8 mouse cellular contexts compared by ENCODE assay signal in the genomic region with DNA sequence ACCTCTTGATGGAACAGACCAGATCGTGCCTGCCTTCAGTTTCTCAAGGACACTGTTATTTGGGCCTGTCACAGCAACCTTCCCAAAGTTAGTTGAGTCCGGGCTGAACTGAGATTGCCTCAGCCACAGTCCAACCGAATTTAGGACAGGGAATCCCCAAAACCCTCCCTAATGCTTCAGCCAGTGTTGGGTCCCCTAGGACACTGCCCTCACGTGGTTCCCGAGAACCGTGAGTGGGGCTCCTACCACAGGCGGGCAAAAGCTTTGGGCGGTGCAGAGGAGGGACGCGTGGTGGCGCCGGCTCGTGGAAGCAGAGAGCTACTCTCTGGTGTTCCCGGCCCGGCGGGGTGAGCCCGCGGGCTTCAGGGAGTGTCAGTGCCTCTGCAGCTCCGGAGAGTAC. TPM values are rescaled to one million over a fixed set of nuclear protein-coding genes. Genes with fewer than 3 reads are reported as not detected.
A peak's percentile ranks its signal among the peaks of the same experiment; 100 is the strongest.
DNase-seq lines count a peak whose midpoint lies in the region; ATAC-seq and TF ChIP-seq lines count a peak whose summit lies in the region.

No protein-coding gene starts in this region.

- peaks cover 42% of the 10 kb centered on the region for H3K27me3 ChIP-seq in E14TG2a.4 (ENCODE audit: insufficient read depth, low read length)
- peaks cover 12% of the 10 kb centered on the region for H3K27me3 ChIP-seq in forebrain, embryonic 11.5 days (ENCODE audit: control insufficient read depth, insufficient read depth, low read length)
- H3K27me3 ChIP-seq in heart, embryonic 12.5 days (replicated peaks) = peaks cover 8% of the 10 kb centered on the region; the same call in 1 of the 2 replicates
- H3K27me3 ChIP-seq in liver, postnatal 0 days (ENCODE audit: insufficient read depth, low read length) = peaks cover 30% of the 10 kb centered on the region

- no peak overlapping the region for H3K9ac ChIP-seq in forebrain, embryonic 11.5 days (ENCODE audit: low read length)
- H3K9ac ChIP-seq in heart, embryonic 12.5 days = peak overlapping the region; percentile 78; the same call in 1 of the 2 replicates
- no peak overlapping the region for H3K9ac ChIP-seq in liver, postnatal 0 days (replicated peaks)

- no peak for TF ChIP-seq EP300 in liver, postnatal 0 days (IDR thresholded peaks at IDR 0.05; ENCODE audit: low read depth)

- TF ChIP-seq CTCF in E14TG2a.4 (conservative IDR thresholded peaks at IDR 0.05; ENCODE audit: low read length) = no peak
- 0 out of 2 replicates have a peak, but pooled peaks have one; percentile 19 for TF ChIP-seq CTCF in liver, postnatal 0 days (IDR thresholded peaks at IDR 0.05; ENCODE audit: low read depth)
- TF ChIP-seq CTCF in olfactory bulb, adult 2 months (IDR thresholded peaks at IDR 0.05; ENCODE audit: insufficient read depth, low read depth, low read length) = peak; percentile 54; the same call in 1 of the 2 replicates

- no peaks in the 10 kb centered on the region for H3K9me3 ChIP-seq in E14TG2a.4 (ENCODE audit: low read length)
- no peaks in the 10 kb centered on the region for H3K9me3 ChIP-seq in forebrain, embryonic 11.5 days (ENCODE audit: control insufficient read depth, low read length)
- no peaks in the 10 kb centered on the region for H3K9me3 ChIP-seq in heart, embryonic 12.5 days (replicated peaks)
- H3K9me3 ChIP-seq in liver, postnatal 0 days (ENCODE audit: low read length) = no peaks in the 10 kb centered on the region

- peak; percentile 73 for DNase-seq in forebrain, embryonic 11.5 days (ENCODE audit: low spot score)
- DNase-seq in kidney, adult 9 months = peak; percentile 60
- peak; percentile 16 for DNase-seq in liver, postnatal 0 days
- no peak for DNase-seq in B cell, adult 2 months

- peak overlapping the region; percentile 97 for H3K4me2 ChIP-seq in forebrain, embryonic 11.5 days (ENCODE audit: low read depth, low read length, severe bottlenecking)
- H3K4me2 ChIP-seq in heart, embryonic 12.5 days = peak overlapping the region; percentile 100
- H3K4me2 ChIP-seq in liver, postnatal 0 days (ENCODE audit: low read depth, low read length) = no peak overlapping the region

- no peak overlapping the region for H3K27ac ChIP-seq in forebrain, embryonic 11.5 days (ENCODE audit: low read depth, low read length)
- H3K27ac ChIP-seq in heart, embryonic 12.5 days (ENCODE audit: poor library complexity, severe bottlenecking) = no peak overlapping the region
- H3K27ac ChIP-seq in liver, postnatal 0 days (ENCODE audit: low read depth) = no peak overlapping the region
- H3K27ac ChIP-seq in olfactory bulb, adult 2 months (ENCODE audit: insufficient read depth, low read depth, low read length) = no peak overlapping the region

- H3K36me3 ChIP-seq in E14TG2a.4 (ENCODE audit: insufficient read depth, low read length) = no peaks in the 10 kb centered on the region
- no peaks in the 10 kb centered on the region for H3K36me3 ChIP-seq in forebrain, embryonic 11.5 days (ENCODE audit: control insufficient read depth, insufficient read depth, low read length)
- no peaks in the 10 kb centered on the region for H3K36me3 ChIP-seq in heart, embryonic 12.5 days
- no peaks in the 10 kb centered on the region for H3K36me3 ChIP-seq in liver, postnatal 0 days (replicated peaks; ENCODE audit: insufficient read depth, low read length)

- peaks cover 34% of the 10 kb centered on the region for H3K4me1 ChIP-seq in E14TG2a.4 (replicated peaks; ENCODE audit: low read depth, low read length)
- H3K4me1 ChIP-seq in forebrain, embryonic 11.5 days (replicated peaks; ENCODE audit: control insufficient read depth, insufficient read depth, low read length) = no peaks in the 10 kb centered on the region; the same call in 1 of the 2 replicates
- peaks cover 6% of the 10 kb centered on the region; the same call in 1 of the 2 replicates for H3K4me1 ChIP-seq in heart, embryonic 12.5 days (replicated peaks)
- no peaks in the 10 kb centered on the region; the same call in 1 of the 2 replicates for H3K4me1 ChIP-seq in liver, postnatal 0 days (ENCODE audit: insufficient read depth)
- H3K4me1 ChIP-seq in olfactory bulb, adult 2 months (ENCODE audit: control insufficient read depth, insufficient read depth, low read length) = peaks cover 11% of the 10 kb centered on the region; the same call in 1 of the 2 replicates

- TF ChIP-seq POLR2A in olfactory bulb, adult 2 months (IDR thresholded peaks at IDR 0.05; ENCODE audit: insufficient read depth, low read depth, low read length) = peak; percentile 40

- 3% methylated on average over 19 of the region's 19 CpGs for WGBS in forebrain, embryonic 11.5 days
- under 1% methylated on average over 19 of the region's 19 CpGs for WGBS in heart, embryonic 12.5 days
- WGBS in liver, postnatal 0 days (ENCODE audit: insufficient replicate concordance) = 1% methylated on average over 19 of the region's 19 CpGs
- 4% methylated on average over 19 of the region's 19 CpGs for WGBS in olfactory bulb, adult 2 months

- peak overlapping the region; percentile 79 for H3K4me3 ChIP-seq in E14TG2a.4 (replicated peaks; ENCODE audit: low read length)
- peak overlapping the region; percentile 60; the same call in 1 of the 2 replicates for H3K4me3 ChIP-seq in forebrain, embryonic 11.5 days (ENCODE audit: low read depth, low read length)
- H3K4me3 ChIP-seq in heart, embryonic 12.5 days = peak overlapping the region; percentile 83
- H3K4me3 ChIP-seq in liver, postnatal 0 days (ENCODE audit: low read depth, low read length) = no peak overlapping the region
- peak overlapping the region; percentile 74 for H3K4me3 ChIP-seq in olfactory bulb, adult 2 months (ENCODE audit: insufficient read depth, low read depth, low read length)

- peak; percentile 81 for ATAC-seq in cerebellum, adult (ENCODE audit: insufficient number of reproducible peaks, low FRiP score, low TSS enrichment)
- ATAC-seq in forebrain, embryonic 11.5 days (replicated peaks; ENCODE audit: low FRiP score) = peak; percentile 69
- peak; percentile 81 for ATAC-seq in heart, embryonic 12.5 days (ENCODE audit: insufficient number of reproducible peaks, low FRiP score)
- no peak for ATAC-seq in liver, postnatal 0 days

RNA-seq across cellular contexts. Expression of a gene that starts 1.9 kb away (rescaled TPM):
- 1.1 and 1.3 TPM in 2 replicates for polyA plus RNA-seq in forebrain, embryonic 11.5 days (2014; fragmentation: Nextera tagmentation; extraction: Ambion mirVana)
- polyA plus RNA-seq in heart, embryonic 12.5 days (2016; fragmentation: Nextera tagmentation; extraction: Ambion mirVana) = 1.9 and 2.0 TPM in 2 replicates
- 0.02 TPM in 1 of 2 replicates, not detected in the other for polyA plus RNA-seq in liver, postnatal 0 days (2015; fragmentation: Nextera tagmentation; extraction: Ambion mirVana)
- polyA plus RNA-seq in olfactory bulb, adult 2 months (2012; ENCODE audit: insufficient read depth, insufficient read length, low replicate concordance, missing spikeins) = not detected in 2 replicates

Comparison
In these comparisons a context has a peak if more than half of its experiments do, and no peak if none do; other contexts are left out.
1. DNase-seq: peak in forebrain, embryonic 11.5 days (single experiment), kidney, adult 9 months (single experiment) and liver, postnatal 0 days (single experiment); none in B cell, adult 2 months (0 of 2).